Mouse (Mus musculus): ENCODE measurements at regions not wholly inside any gene's neighbourhood (a gene's known extent, or its start where the extent isn't known, plus 50 kb on each side); places are given as distances from the start of the nearest gene placed in this dataset.

DNA sequence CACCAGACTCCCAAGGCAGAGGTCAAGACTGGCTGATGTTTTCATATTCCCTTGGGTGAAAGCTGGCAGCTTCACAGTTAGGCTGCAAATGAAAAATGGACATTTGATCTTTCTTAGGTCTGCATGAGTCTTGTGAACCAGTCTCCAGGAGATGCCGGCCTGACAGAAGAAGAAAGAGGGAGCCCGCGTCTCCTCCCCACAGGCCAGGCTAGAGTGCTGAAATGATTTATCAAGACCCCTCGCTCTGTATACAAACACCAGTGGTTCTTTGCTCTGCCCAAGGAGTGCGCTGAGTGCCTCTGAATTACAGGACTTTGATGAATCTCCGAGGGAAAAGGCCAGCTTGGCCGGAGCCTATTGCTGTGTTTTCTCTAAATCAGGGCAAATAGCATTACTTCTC is 355.7 kb downstream of the Adra2a start:
- no peak for TF ChIP-seq EP300 (IDR thresholded peaks at IDR 0.05; ENCODE audit: low read depth in 1 of 2, low read length in 2 of 2)
- TF ChIP-seq POLR2A (IDR thresholded peaks at IDR 0.05; ENCODE audit: control insufficient read depth in 1 of 2, insufficient read depth in 1 of 2, low read depth in 1 of 2, low read length in 2 of 2, poor library complexity in 1 of 2): no peak
- TF ChIP-seq CTCF (IDR thresholded peaks at IDR 0.05 in 2 of 3, conservative IDR thresholded peaks at IDR 0.05 in 1 of 3; ENCODE audit: control insufficient read depth in 1 of 3, insufficient read depth in 1 of 3, low read depth in 2 of 3, low read length in 3 of 3, poor library complexity in 1 of 3, severe bottlenecking in 1 of 3): no peak
- no peak for TF ChIP-seq HCFC1 (IDR thresholded peaks at IDR 0.05; ENCODE audit: low read depth, low read length)
- no peak for TF ChIP-seq MYC (IDR thresholded peaks at IDR 0.05; ENCODE audit: low read depth, low read length)
- TF ChIP-seq MXI1 (IDR thresholded peaks at IDR 0.05; ENCODE audit: low read depth, low read length): no peak
- no peak for TF ChIP-seq ETS1 (IDR thresholded peaks at IDR 0.05; ENCODE audit: low read depth, low read length)
- TF ChIP-seq MEF2A (IDR thresholded peaks at IDR 0.05; ENCODE audit: extremely low read depth, insufficient replicate concordance, low read depth, low read length, poor library complexity, severe bottlenecking): no peak
- no peak for TF ChIP-seq TCF12 (IDR thresholded peaks at IDR 0.05; ENCODE audit: low read depth, low read length)
- TF ChIP-seq POLR2AphosphoS5 (IDR thresholded peaks at IDR 0.05; ENCODE audit: borderline replicate concordance, low read depth, low read length): no peak

All from MEL (cell line).